Mouse (Mus musculus) spleen, postnatal 36 days (tissue): ENCODE measurements at regions not wholly inside any gene's neighbourhood (a gene's known extent, or its start where the extent isn't known, plus 50 kb on each side); places are given as distances from the start of the nearest gene placed in this dataset.
"Not testable (repeated sequence)": the region's sequence is repeated elsewhere in the genome, so short reads cannot be mapped to it uniquely, and the experiment has no call there.

Source experiments
- DNase-seq, 2 experiments: peaks; one replicate each; pipeline ENCODE4 v3.0.0; 2022; ENCODE audit warnings: low spot score in 2 of 2, mixed read lengths in 1 of 2

- DNase-seq: no peak
Observed at GRCm38 (mm10) chr5:132959901-132960300, 416.8 kb upstream of the Auts2 start.

GRCm38 (mm10) chr5:132956184-132956583 is 413.0 kb upstream of the Auts2 start:
- no peak for DNase-seq

GRCm38 (mm10) chr5:132955051-132955450 is 411.9 kb upstream of the Auts2 start:
- no peak for DNase-seq

- DNase-seq: no peak
Observed at GRCm38 (mm10) chr5:132933439-132933980, 390.4 kb upstream of the Auts2 start.

- DNase-seq: not testable (repeated sequence)
Observed at GRCm38 (mm10) chr5:132929955-132930354, 386.8 kb upstream of the Auts2 start.

- no peak for DNase-seq
Observed at GRCm38 (mm10) chr5:132923365-132923764, 380.2 kb upstream of the Auts2 start.

- no peak for DNase-seq
Observed at GRCm38 (mm10) chr5:132909056-132909455, 365.9 kb upstream of the Auts2 start.

- DNase-seq: no peak
Observed at GRCm38 (mm10) chr5:132908220-132908619, 365.1 kb upstream of the Auts2 start.

- DNase-seq: no peak
Observed at GRCm38 (mm10) chr5:132892591-132892990, 349.4 kb upstream of the Auts2 start.

GRCm38 (mm10) chr5:132884130-132884529 is 341.0 kb upstream of the Auts2 start:
- no peak for DNase-seq

- DNase-seq: no peak
Observed at GRCm38 (mm10) chr5:132882291-132882690, 339.1 kb upstream of the Auts2 start.

- DNase-seq: no peak
Observed at GRCm38 (mm10) chr5:132881170-132881569, 338.0 kb upstream of the Auts2 start.

- DNase-seq: no peak
Observed at GRCm38 (mm10) chr5:132876336-132876840, 333.2 kb upstream of the Auts2 start.

GRCm38 (mm10) chr5:132858846-132859510 is 315.8 kb upstream of the Auts2 start:
- no peak for DNase-seq

GRCm38 (mm10) chr5:132855619-132856510 is 312.7 kb upstream of the Auts2 start:
- DNase-seq: no peak

- DNase-seq: no peak
Observed at GRCm38 (mm10) chr5:132850770-132851169, 307.6 kb upstream of the Auts2 start.

- DNase-seq: no peak
Observed at GRCm38 (mm10) chr5:132848086-132848485, 304.9 kb upstream of the Auts2 start.

- no peak for DNase-seq
Observed at GRCm38 (mm10) chr5:132843284-132843683, 300.1 kb upstream of the Auts2 start.

GRCm38 (mm10) chr5:132841794-132842193 is 298.6 kb upstream of the Auts2 start:
- no peak for DNase-seq

- no peak for DNase-seq
Observed at GRCm38 (mm10) chr5:132837420-132837819, 294.3 kb upstream of the Auts2 start.

GRCm38 (mm10) chr5:132828993-132829392 is 285.8 kb upstream of the Auts2 start:
- DNase-seq: no peak

- DNase-seq: no peak
Observed at GRCm38 (mm10) chr5:132827555-132828333, 284.6 kb upstream of the Auts2 start.
